Mouse (Mus musculus) lung, postnatal 25 days (tissue): Measurements from ENCODE around the gene H2al1a.
A peak's percentile ranks its signal among the peaks of the same experiment; 100 is the strongest.

ENCODE experiments used
- DNase-seq: peaks from one replicate; pipeline ENCODE4 v3.0.0; 2022; ENCODE audit warnings: low spot score

The H2al1a gene

GRCm38 (mm10) chrX:11345762-11346161 is 46.7 kb downstream of the H2al1a start:
- DNase-seq, result peak; percentile 16

GRCm38 (mm10) chrX:11346756-11347155 is 47.7 kb downstream of the H2al1a start:
- DNase-seq, result no peak
